Mouse (Mus musculus): ENCODE measurements around the gene Lingo1.
A peak's percentile ranks its signal among the peaks of the same experiment; 100 is the strongest.

Lingo1 gene

DNA sequence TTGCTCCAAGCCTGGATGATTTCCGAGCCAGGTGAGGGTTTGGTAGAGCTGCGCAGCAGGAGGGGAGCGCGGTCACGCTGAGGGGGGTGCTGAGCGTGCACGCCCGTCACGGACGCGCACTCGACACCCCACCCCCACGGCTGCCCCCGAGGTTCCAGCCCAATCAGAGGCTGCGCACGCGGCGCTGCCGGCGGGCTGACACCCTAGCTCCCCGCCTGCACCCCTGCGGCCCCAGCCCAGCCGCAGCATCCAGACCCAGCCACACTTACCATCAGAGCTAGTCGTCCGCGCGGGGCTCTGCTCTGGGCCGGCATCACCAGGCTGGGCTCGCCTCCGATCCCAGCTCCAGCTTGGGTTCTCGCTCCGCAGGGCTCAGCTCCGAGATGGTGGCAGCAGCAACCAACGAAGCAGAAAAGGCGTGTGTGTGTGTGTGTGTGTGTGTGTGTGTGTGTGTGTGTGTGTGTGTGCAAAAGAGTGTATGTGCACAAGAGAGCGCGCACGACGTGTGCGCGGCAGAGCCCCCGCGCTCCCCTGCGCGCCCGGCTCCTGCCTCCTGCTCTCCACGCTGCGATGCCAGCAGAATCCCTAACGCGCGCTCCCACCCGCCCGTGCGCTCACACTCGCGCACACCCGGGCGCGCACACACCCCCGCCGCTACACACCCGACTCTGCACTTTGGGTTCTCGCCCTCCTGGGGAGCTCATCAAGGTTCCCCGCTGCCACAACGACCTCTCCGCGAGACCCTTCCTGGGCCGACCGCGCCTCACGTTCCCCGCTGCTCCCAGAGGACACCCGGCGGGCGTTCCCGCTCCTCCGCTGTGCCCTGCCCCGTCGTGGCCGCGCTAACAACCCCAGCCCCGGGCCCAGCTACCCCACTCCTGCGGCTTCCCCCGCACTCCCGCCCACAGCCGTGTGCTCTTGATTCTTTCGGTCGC, at the start of gene Lingo1:
Gene Lingo1 (minus strand): TSS at position 748 of the 935 bp plus-strand sequence.
- DNase-seq: peak; percentile 81 to 82

DNA sequence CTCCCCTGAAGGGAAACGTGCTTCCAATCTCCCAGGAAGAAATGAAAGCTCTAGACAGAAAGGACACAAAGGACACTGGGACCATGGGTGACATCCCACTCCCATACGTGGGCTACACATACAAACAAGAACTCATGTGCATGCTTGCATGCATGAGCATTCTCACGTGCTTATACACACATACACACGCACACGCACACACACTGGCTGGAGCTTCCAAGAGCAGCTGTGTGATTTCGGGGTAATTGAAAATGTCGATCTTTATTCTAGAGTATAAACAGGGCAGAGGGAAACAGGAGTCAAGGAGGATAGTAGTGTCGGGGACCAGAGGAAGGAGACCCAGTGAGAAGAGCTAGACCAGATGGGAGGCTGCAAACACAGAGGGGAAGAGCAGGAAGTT, 48.4 kb upstream of the Lingo1 start:
- no peak for DNase-seq

DNA sequence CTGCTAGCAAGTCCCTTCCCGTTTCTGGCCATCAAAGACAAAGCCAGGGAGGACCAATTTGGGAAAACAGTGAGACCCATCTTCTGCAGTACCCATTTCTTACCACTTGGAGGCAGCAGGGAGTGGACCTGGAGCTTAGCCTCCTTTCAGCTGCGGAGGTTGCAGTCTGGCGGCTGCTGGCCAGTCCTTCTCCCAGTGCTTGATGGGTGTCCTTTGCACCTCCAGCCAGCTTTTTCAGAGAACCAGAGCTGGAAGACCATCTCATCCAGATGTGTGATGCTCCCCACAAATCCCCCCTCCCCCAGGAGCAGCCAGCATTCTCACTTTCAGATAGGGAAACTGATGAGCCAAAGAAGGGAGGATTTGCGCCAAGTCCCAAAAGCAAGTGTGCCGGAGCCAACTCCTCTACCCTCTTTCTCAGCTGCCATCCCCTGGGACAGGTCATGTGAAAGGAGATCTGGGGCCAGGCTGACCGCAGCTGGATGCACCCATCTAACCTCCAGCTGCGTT, 47.5 kb upstream of the Lingo1 start:
- DNase-seq: peak; percentile 89 to 93

DNA sequence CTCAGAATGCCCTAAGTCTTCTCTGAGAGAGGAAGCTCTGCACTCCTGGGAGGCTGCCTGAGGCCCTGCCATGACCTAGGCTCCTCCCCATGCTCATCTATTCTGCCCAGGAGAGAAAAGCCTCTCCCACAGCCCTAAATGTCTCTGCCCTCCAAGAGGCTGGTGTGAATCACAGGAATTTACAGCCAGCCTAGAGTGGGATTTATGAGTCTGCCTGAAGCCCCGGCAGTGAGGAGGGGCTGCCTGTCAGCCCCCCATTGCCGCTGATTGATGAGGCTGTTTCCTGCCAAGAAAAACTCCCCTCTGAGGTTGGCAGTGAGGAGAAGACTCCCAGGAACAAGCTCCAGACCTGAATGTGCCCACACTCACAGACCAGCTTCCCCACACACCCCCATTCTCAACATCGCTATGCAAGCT, 46.0 kb upstream of the Lingo1 start:
- DNase-seq: no peak

DNA sequence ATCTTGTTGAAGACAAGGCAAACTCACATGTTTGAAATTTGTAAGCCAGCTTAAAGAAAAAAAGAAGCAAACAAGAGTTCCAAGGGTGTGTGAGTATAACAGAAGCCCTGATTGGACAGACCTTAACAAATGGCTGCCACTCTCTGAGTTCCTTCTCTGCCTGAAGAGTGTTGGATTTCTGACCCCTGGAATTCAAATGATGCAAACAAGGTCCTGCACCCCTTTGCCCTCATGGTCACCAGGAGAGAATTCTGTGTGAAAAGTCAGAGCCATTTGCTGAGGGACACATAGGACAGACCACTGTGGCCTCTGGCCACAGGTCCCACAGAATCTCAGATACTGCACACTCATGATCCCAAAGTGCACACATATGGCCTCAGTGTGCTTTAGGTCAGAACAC, 45.6 kb upstream of the Lingo1 start:
- DNase-seq: no peak

DNA sequence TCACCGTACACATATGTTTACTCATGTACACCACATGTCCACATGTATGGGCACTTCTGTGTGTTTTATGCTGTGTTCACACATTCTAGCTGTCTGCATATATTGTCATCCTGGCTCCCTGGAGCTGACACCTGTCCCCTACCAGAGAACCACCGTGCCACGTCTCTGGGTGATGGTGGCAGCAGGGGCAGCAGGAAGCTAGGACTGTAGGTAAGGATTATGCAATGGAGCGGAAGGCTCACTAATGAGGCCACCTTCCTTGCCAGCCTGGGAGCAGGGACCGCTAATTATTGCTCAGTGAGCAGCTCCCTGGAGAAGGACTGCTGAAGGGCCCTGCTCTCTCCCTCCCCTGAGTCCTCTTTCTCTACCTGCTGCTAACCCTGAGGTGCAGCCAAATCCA, 44.5 kb upstream of the Lingo1 start:
- no peak for DNase-seq

DNA sequence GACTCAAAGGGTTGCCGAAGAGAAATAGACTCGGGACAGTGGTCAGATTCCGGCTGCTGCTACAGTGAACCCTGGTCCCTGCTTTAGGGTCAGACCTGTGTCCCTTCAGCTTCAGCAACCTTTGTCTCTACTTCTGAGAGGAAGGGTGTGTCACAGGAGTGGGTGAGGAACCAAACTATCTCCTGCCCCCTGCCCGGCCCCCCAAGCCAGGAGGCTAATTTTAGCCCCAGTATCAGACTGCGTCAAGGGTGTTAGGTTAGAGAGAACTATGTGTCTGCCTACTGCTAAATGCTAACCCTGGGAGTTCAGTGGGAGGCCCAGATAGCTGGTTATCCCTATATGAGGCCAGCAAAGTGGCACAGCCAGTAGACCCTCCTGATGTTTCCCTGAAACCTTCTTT, 38.9 kb upstream of the Lingo1 start:
- DNase-seq: no peak

DNA sequence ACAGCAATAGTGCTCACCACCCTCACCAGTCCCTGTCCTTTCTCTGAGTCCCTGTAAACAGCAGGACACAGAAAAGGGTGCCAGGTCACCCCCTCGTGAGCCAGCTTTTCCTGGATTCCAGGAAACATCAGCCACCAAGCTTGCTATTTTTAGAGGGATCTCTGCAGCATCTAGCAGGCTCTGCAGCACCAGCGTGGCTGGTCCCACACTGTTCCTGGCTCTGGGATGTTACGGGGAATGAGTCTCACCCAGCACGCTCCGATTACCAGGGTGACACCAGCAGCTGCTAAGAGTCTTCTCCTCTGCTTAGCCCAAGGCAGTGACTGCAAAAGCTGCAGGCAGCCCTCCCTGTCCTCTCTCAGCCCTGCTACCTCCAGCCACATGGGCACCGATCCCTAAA, 36.6 kb upstream of the Lingo1 start:
- DNase-seq: peak in 1 of 2 experiments; percentile 37

DNA sequence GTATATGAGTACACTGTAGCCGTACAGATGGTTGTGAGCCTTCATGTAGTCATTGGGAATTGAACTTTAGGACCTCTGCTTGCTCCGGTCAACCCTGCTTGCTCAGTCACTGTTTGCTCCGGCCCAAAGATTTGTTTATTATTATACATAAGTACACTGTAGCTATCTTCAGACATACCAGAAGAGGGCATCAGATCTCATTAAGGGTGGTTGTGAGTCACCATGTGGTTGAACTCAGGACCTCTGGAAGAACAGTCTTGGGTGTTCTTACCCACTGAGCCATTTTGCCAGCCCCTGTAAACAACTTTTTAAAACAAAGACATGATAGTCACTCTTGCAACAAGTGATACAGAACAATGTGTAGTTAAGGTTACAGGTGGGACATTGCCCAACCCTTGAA, 35.6 kb upstream of the Lingo1 start:
- DNase-seq: no peak

DNA sequence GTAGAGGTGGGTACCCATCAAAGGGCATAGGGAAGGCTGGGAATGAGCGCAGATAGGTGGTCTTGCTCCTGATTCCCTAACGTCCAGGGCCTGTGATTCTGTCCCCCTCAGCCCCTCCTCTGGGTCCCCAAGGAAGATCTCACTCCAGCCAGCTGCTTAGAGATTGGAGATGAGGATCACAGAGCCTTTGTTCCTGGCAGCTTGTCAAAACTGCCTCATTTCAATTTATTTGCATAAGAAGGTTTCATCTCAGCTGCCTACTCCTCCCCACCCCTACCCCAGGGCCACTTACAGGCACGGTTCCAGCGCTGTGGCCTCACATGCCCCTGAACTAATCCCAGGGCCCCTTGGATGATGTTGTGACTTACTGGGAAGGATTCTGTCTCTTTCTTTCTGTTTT, 33.9 kb upstream of the Lingo1 start:
- DNase-seq: peak; percentile 77 to 85

DNA sequence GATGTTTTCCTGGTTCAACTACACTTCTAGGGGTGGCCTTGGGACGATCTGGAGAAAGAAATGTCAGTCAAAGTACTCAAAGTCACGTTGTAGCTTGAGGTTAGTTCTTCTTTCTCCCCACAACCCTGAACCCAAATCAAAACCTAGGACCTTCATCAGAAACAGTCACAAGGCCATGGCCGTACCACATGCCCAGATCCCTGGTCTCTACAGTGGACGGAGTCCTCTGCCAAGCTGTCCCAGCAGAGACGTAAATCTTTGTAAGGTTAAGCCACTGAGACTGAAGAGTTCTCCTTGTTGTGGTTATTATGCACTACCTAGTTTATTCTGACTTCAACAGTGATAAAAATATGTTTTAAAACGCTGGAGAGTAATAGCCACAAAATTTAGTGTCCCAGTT, 32.6 kb upstream of the Lingo1 start:
- no peak for DNase-seq

DNA sequence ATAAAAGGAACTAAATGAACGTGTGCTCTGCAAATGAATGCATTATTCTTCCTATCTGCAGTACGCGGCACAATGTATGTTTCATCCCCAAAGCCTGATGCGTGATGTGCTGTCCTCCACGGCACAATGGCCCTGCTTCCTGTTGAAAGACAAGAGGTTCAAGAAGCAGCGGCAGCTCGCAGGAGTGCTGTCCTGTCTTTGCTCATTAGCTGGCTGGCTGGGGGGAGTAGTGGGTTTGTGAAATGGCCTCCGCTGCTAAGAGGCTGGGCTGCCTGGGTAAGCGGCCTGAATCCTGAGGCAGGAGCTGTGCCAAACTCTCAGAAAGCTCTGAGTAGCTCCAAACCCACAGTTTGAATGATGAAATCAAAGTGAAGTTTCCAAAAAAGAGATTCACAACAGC, 31.9 kb upstream of the Lingo1 start:
- peak in 1 of 2 experiments; percentile 39 for DNase-seq

DNA sequence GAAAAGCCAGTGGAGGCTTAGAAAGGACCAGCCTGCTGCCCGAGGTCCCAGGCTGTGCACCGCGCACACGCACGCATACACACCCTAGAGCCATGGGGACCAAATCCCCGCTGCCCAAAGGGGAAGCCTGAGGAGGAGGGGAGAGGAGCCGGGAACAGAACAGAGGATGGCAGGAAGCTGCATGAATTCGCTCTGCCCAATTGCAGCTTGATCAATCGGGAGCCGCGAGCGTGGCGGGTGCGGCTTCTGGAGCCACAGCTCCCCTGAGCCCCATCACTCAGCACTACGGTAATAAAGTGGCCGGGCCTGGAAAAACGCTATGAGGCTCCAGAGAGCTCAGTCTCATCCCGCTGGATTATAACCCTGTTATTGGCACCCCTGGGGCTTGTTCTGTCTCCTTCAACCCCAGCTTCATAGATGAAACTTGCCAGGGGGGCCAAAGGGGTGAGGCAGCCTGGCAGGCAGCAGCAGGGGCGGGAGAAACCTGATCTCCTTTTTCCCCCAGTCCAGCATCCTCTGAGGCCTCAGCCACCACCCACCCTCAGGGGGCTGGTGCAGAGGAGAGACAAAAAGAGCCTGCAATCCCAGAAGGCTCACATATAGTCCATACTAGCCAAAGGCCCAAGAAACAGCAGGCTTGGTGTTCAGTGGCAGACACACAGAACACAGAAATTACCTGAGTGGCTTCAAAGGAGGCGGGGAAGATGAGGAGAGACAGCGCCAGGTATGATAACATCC, 29.4 kb upstream of the Lingo1 start:
- DNase-seq: peak in 1 of 2 experiments; percentile 30

DNA sequence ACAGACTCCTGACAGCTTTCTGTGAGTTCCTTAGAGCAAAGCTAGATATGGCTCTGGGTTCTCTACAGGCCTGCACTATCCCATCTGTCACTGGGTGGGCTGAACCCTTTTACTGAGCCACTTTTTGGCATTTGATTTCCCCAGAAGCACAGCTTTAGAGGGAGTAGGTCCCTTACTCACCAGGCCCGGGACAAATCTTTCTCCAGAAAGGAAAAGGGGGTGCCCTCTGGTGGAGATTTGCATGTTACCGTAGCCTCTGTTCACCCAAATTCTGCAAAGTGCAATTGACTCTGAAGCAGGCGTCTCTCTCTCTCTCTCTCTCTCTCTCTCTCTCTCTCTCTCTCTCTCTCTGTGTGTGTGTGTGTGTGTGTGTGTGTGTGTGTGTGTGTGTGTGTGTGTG, 28.6 kb upstream of the Lingo1 start:
- peak; percentile 79 to 82 for DNase-seq

DNA sequence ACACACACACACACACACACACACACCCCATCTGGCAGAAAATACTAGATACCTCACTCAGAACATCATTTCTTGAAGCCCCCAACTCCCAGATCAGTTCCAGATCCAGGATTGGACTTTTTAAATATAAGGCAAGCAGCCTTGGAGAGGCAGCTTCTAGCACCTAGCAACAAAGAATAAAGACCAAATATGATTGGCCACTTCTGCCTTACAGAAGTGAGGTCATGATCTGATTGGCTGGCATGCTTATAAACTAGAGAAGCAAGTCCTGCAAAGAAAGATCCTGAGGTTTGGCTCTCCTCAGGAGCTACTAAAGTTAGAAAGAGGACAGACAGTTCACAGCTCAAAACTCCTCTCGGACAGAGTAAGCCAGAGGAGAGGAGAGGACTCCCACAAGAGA, 14.6 kb upstream of the Lingo1 start:
- no peak for DNase-seq

DNA sequence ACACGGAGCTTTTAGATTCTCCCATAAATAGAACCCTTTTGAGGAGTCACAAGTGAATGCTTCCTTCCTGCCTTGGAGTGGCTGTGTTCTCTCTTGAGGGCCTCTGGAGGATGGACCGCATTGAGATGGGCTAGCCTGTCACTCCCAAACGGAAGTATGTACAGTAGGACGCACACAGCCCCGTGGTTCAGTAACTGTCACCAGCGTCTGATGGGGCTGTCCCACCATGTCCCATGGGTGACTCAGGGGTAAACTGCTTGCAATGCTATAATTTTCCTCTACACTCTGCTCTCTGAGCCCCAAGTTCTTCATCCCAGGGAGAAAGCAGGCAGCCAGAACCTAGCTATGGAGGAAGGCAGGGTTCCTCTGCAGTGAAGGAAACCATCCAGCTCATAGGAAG, 11.7 kb upstream of the Lingo1 start:
- no peak for DNase-seq

DNA sequence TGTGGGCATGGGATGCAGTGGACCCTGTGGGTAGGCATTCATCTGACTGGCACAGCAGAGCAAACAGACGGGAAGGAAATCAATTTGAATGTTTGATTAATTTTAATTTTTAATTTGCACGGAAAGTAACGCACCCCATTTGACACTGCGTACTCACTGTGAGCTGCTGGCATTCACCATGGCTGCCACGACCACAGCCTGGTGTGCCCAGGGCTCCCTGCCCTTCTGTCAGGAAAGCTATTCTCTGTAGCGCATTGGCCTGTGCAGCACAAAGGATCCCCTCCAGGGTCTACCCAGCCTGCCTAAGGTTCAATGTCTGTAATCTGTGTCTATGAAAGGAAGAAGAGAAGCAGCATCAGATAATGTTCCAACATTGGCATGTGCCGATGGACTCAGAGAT, 6.9 kb upstream of the Lingo1 start:
- DNase-seq: peak; percentile 39 to 52

DNA sequence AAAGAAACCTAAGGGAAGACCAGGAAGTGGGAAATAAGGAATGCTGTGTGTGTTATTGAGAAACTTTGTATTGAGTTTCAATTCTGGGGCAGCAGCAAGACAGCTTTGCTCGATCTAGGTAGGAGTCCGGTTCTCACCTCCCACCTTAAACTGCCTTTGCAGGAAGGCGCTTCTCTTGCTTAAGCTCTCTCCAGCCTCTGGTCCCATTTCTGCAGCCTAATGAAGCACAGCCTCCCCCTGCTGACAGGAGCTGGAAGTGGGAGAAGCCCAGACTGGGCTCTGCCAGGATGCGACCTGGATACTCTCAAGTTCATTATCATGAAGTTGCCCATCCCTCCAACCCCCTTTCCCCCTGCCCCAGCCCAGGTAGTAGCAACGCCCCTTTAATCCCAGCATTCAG, 1.6 kb upstream of the Lingo1 start:
- peak; percentile 93 to 94 for DNase-seq

DNA sequence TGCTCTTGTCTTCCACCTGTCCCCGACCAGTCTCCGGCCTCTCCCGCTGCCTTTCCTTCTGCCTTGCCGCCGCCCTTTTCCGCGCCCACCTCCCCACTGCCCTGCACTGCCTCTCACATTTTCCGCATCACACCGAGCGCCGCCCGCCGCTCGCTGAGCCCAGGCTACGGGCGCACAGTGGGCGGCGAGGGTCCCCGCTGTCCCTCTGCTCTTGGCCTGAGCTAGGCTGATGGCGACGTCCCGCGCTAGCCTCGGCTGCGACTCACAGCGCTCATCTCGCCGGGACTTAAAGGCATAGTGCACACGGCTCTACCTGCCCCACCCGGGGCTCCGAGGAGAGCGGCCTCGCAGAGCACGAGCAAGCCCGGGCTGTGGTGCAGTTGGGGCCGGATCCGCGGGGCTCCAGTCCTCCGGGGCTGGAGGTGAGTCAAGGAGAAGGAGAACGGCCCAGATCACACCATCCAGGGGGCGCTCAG, 426 bp upstream of the Lingo1 start:
- DNase-seq: peak in 1 of 2 experiments; percentile 76

DNA sequence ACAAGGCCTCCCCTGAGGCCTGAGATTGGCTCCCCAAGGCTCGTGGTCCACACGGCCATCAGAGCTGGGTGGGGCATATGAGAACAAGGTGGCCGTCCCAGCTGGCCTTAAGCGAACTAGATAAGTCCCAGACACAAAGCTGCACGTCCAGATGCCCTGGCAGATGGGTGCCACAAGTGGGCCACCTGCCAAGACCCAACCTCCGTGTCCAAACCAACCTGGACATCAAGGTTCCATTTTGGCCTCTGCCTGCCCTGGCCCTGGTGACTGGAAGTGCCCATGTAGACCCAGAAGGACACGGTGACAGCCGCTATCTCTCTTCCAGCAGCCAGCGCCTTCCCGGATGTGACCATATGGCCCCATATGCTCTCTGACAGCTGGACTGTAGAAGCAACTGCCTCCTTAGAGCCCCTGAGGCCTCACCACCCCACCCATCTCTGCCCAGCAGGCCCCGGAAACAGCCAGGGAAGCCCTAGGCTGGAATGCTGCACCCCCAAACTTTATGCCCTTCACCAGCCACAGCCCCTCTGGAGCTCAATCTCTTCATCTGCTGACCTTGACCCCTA, 4.5 kb downstream of the Lingo1 start:
- DNase-seq: peak; percentile 80 to 83

DNA sequence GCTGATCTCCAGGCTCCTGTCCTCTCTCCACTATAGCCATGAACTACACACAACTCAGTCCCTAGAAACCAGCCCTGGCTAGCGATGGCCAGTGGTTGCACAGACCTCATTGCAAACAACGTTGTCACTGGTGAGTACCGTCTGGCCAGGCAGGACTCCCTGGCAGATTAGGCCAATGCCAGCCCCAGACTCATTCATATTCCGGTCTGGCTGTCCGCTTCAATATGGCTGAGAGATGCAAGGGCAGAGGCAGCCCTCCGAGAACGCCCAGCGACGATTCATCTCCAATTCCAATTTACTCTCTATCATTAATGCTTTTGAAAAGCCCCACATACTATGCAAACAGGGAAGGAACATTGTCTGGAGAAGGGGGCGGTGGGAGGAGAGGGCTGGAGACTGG, 11.7 kb downstream of the Lingo1 start:
- peak; percentile 41 to 48 for DNase-seq

DNA sequence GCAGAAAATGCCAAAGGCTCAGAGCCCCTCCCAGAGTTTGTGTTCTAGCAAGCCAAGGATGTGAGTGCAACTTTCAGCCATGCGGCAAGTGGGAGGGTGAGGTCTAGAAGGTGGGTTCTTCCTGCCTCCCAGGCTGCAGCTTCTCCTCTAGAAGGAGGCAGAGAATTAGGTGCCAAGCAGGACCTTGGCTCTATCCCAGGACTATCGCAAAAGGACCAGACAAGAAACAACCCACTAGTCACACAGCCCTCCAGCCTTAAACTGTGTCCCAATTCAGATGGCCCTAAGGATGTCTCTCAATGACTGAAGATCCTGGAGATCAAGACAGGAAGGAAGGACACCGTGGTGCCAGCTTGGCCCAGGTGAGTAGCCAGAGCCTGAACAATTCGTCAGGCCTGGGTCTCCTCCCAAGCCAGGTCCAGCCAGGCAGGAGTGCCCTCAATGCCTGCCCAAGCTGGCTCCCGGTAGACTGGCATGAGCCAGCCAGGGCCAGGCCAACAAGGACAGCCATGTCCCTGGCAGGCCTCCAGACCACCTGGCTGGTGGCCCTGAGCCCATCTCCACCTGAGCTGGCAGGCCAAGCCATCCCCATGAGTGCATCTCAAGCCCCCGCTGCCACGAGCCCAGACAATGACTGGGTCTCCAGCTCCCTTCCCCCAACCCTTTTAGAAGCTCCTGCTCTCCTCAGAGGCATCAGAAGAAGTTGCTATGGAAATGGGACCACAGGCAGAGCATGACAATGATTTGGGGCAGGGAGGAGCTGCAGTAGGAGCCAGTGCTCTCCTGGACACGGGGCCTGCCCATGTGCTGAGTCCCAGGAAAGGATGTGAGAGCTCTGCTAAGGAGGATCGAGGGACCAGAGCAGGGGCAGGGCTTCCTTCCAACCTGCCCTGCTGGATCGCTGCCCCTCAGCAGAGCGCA, 19.1 kb downstream of the Lingo1 start:
- peak; percentile 94 for DNase-seq
